14 mouse cellular contexts compared by ENCODE assay signal in the genomic region with DNA sequence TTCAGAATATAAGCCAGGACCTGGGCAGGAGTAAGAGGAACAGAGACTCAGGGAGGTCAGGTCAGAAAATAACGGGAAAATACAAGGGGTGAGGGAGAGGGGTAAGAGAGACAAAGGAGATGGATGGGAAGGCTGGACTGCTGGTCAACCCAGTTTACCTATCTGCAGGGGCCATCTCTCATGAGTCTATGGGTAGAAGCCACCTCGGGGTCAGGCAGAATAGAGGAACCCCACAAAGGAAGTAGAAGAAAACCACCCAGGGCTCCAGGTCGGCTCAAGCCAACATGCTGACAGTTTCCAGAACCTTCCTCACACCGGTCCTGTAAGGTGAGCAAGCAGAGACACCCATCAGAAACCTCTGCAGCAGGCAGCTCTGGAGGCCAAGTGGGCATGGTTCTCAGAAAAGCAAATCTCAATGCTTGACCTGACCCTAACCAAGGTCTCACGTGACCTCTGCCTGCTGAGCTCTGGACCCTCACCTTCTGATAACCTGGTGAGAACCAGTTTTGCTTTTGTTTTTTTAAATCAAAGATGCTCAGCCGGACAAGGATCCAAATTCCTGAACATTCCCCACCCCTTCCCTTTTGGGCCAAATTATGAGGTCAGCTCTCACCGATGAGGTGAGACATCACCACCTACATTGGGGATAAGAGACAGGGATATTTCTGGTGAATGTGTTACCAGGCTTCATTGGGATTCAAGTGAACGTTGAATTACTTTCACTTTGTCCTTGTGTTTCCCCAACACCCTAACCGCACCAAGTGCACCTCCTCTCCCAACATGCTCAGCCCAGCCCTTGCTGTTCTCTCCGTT. TPM values are rescaled to one million over a fixed set of nuclear protein-coding genes. Genes with fewer than 3 reads are reported as not detected.
A peak's percentile ranks its signal among the peaks of the same experiment; 100 is the strongest.
DNase-seq lines count a peak whose midpoint lies in the region; ATAC-seq lines count a peak whose summit lies in the region.
"Had no signal": no experiment of that assay in that cellular context is flagged by ENCODE, and none has a peak within 500 bp of the region (broad histone marks: within the 10 kb centered on the region; RNA-seq: fewer than 3 reads in every experiment).

No protein-coding gene starts in this region.

- H3K9me3 ChIP-seq in forebrain, embryonic 16.5 days (ENCODE audit: control insufficient read depth, low read length), result no peaks in the 10 kb centered on the region
- H3K9me3 ChIP-seq in hindbrain, embryonic 12.5 days (replicated peaks), result no peaks in the 10 kb centered on the region
- H3K9me3 ChIP-seq: embryonic facial prominence, embryonic 12.5 days; midbrain, embryonic 10.5 days had no signal

- no peaks in the 10 kb centered on the region for H3K36me3 ChIP-seq in forebrain, embryonic 16.5 days (ENCODE audit: control insufficient read depth, insufficient read depth)
- H3K36me3 ChIP-seq in hindbrain, embryonic 12.5 days, result no peaks in the 10 kb centered on the region
- H3K36me3 ChIP-seq: embryonic facial prominence, embryonic 12.5 days had no signal

- no peaks in the 10 kb centered on the region for H3K27me3 ChIP-seq in forebrain, embryonic 16.5 days (replicated peaks; ENCODE audit: control insufficient read depth, insufficient read depth, low read length)
- H3K27me3 ChIP-seq in hindbrain, embryonic 12.5 days, result no peaks in the 10 kb centered on the region

- no peak overlapping the region for H3K9ac ChIP-seq in forebrain, embryonic 16.5 days (replicated peaks; ENCODE audit: low read depth, low read length)
- no peak overlapping the region for H3K9ac ChIP-seq in hindbrain, embryonic 12.5 days
- H3K9ac ChIP-seq: embryonic facial prominence, embryonic 12.5 days; forebrain, postnatal 0 days; hindbrain, embryonic 14.5 days had no signal

- DNase-seq in A20 (ENCODE audit: low read depth, low spot score), result peak; percentile 81
- DNase-seq in CD4-positive, CD25-positive, alpha-beta regulatory T cell, adult 2 months (ENCODE audit: low read depth, low spot score), result peak; percentile 60
- DNase-seq in embryo, embryonic 10 days (ENCODE audit: low spot score), result no peak
- DNase-seq: adrenal gland, postnatal 25 days; cerebellum, adult 18-20 months; forebrain, postnatal 0 days; heart, adult 18-20 months had no signal

- H3K4me2 ChIP-seq in forebrain, embryonic 16.5 days (ENCODE audit: low read length), result no peak overlapping the region
- H3K4me2 ChIP-seq in hindbrain, embryonic 12.5 days (replicated peaks), result no peak overlapping the region
- H3K4me2 ChIP-seq: embryonic facial prominence, embryonic 12.5 days; hindbrain, embryonic 14.5 days had no signal

- no peak overlapping the region for H3K27ac ChIP-seq in forebrain, embryonic 16.5 days (ENCODE audit: low read length)
- no peak overlapping the region for H3K27ac ChIP-seq in hindbrain, embryonic 12.5 days
- H3K27ac ChIP-seq: embryonic facial prominence, embryonic 12.5 days; hindbrain, embryonic 14.5 days; midbrain, embryonic 10.5 days had no signal

- peaks cover 19% of the 10 kb centered on the region for H3K4me1 ChIP-seq in forebrain, embryonic 16.5 days (replicated peaks; ENCODE audit: control insufficient read depth, insufficient read depth, low read length)
- H3K4me1 ChIP-seq in hindbrain, embryonic 12.5 days, result peaks cover 22% of the 10 kb centered on the region
- H3K4me1 ChIP-seq: embryonic facial prominence, embryonic 12.5 days had no signal

- WGBS in forebrain, embryonic 16.5 days, result 90% methylated on average over 10 of the region's 10 CpGs
- 90% methylated on average over 10 of the region's 10 CpGs for WGBS in hindbrain, embryonic 12.5 days

- peak; percentile 6 to 18; a peak in 1 of 4 replicates for ATAC-seq in hematopoietic stem cell, adult 5-6 weeks (replicated peaks in 1 of 2; ENCODE audit: insufficient read depth in 1 of 2, low FRiP score in 2 of 2, low TSS enrichment in 1 of 2, low read depth in 1 of 2, poor library complexity in 2 of 2, severe bottlenecking in 2 of 2)
- 0 out of 2 replicates have a peak, but pooled peaks have one; percentile 13 for ATAC-seq in monocyte, adult 5-6 weeks (replicated peaks; ENCODE audit: insufficient number of reproducible peaks, low FRiP score, low TSS enrichment, poor library complexity, severe bottlenecking)
- no peak for ATAC-seq in forebrain, embryonic 16.5 days
- no peak for ATAC-seq in hindbrain, embryonic 12.5 days (ENCODE audit: low FRiP score)
- ATAC-seq: forebrain, postnatal 0 days had no signal

- no peak overlapping the region for H3K4me3 ChIP-seq in forebrain, embryonic 16.5 days (replicated peaks; ENCODE audit: low read length)
- no peak overlapping the region for H3K4me3 ChIP-seq in hindbrain, embryonic 12.5 days
- H3K4me3 ChIP-seq: embryonic facial prominence, embryonic 12.5 days; midbrain, embryonic 10.5 days had no signal

RNA-seq across cellular contexts. Expression of gene Nup210, which starts 5.3 kb away (rescaled TPM):
- 140 and 155 TPM in 2 replicates for total RNA-seq in hematopoietic stem cell, adult 5-6 weeks (2017)
- 73.6 to 178 TPM (median 77.9 TPM) in 3 replicates for total RNA-seq in monocyte, adult 5-6 weeks (2017)
- 18.4 and 21.1 TPM in 2 replicates for polyA plus RNA-seq in forebrain, embryonic 16.5 days (2015; fragmentation: Nextera tagmentation; extraction: Ambion mirVana)
- 19.1 and 19.8 TPM in 2 replicates for polyA plus RNA-seq in hindbrain, embryonic 12.5 days (2016; fragmentation: Nextera tagmentation; extraction: Ambion mirVana)

RNA-seq across cellular contexts. Expression of gene Hdac11, which starts 45.1 kb away (rescaled TPM):
- 6.4 and 11.7 TPM in 2 replicates for total RNA-seq in hematopoietic stem cell, adult 5-6 weeks (2017)
- 0.43 to 1.6 TPM (median 1.3 TPM) in 3 replicates for total RNA-seq in monocyte, adult 5-6 weeks (2017)
- polyA plus RNA-seq in forebrain, embryonic 16.5 days (2015; fragmentation: Nextera tagmentation; extraction: Ambion mirVana), result 21.0 and 30.7 TPM in 2 replicates
- 18.8 and 23.2 TPM in 2 replicates for polyA plus RNA-seq in hindbrain, embryonic 12.5 days (2016; fragmentation: Nextera tagmentation; extraction: Ambion mirVana)

Comparison
In these comparisons a context has a peak if more than half of its experiments do, and no peak if none do; other contexts are left out.
1. ATAC-seq: peak in hematopoietic stem cell, adult 5-6 weeks (2 of 2) and monocyte, adult 5-6 weeks (single experiment); none in forebrain, embryonic 16.5 days (single experiment) and hindbrain, embryonic 12.5 days (single experiment).